Mouse (Mus musculus): ENCODE measurements around the gene Mrps5. TPM values are rescaled to one million over a fixed set of nuclear protein-coding genes. Genes with fewer than 3 reads are reported as not detected.

The Mrps5 gene
- polyA plus RNA-seq, 1 experiment = 23.3 TPM

- H3K27ac ChIP-seq (ENCODE audit: insufficient read depth, low read length) = no peak overlapping the region
- TF ChIP-seq POLR2A (IDR thresholded peaks at IDR 0.05; ENCODE audit: low read depth, low read length) (no peak), CTCF (IDR thresholded peaks at IDR 0.05; ENCODE audit: extremely low read depth, insufficient read depth, insufficient read length, insufficient replicate concordance) (no peak)
- H3K27me3 ChIP-seq (ENCODE audit: control insufficient read depth, insufficient read depth, low read length) = no peaks in the 10 kb centered on the region
- DNase-seq (ENCODE audit: low read depth in 1 of 2, low spot score in 2 of 2) = no peak
- H3K4me3 ChIP-seq (ENCODE audit: extremely low read depth, insufficient read depth, insufficient read length) = no peak overlapping the region
- H3K4me1 ChIP-seq (ENCODE audit: control insufficient read depth, insufficient read depth, insufficient read length) = no peaks in the 10 kb centered on the region
- 54% methylated on average over 4 of the region's 4 CpGs for WGBS
- no peaks in the 10 kb centered on the region for H3K36me3 ChIP-seq (ENCODE audit: control insufficient read depth, insufficient read depth, low read length)
Observed at GRCm38 (mm10) chr2:127611386-127611785, 24.4 kb downstream of the Mrps5 start.

GRCm38 (mm10) chr2:127612288-127612687, 25.3 kb downstream of the Mrps5 start:
- Histone ChIP-seq H3K4me3 (ENCODE audit: extremely low read depth, insufficient read depth, insufficient read length) (no peak overlapping the region), H3K27ac (ENCODE audit: insufficient read depth, low read length) (no peak overlapping the region), H3K36me3 (ENCODE audit: control insufficient read depth, insufficient read depth, low read length) (no peaks in the 10 kb centered on the region), H3K27me3 (ENCODE audit: control insufficient read depth, insufficient read depth, low read length) (no peaks in the 10 kb centered on the region), H3K4me1 (ENCODE audit: control insufficient read depth, insufficient read depth, insufficient read length) (no peaks in the 10 kb centered on the region)
- no peak for DNase-seq (ENCODE audit: low read depth in 1 of 2, low spot score in 2 of 2)
- WGBS = 86% methylated on average over 4 of the region's 4 CpGs
- TF ChIP-seq POLR2A (IDR thresholded peaks at IDR 0.05; ENCODE audit: low read depth, low read length) (no peak), CTCF (IDR thresholded peaks at IDR 0.05; ENCODE audit: extremely low read depth, insufficient read depth, insufficient read length, insufficient replicate concordance) (no peak)

- TF ChIP-seq POLR2A (IDR thresholded peaks at IDR 0.05; ENCODE audit: low read depth, low read length) (no peak), CTCF (IDR thresholded peaks at IDR 0.05; ENCODE audit: extremely low read depth, insufficient read depth, insufficient read length, insufficient replicate concordance) (no peak)
- DNase-seq (ENCODE audit: low read depth in 1 of 2, low spot score in 2 of 2) = no peak
- no peak overlapping the region for H3K4me3 ChIP-seq (ENCODE audit: extremely low read depth, insufficient read depth, insufficient read length)
- peaks cover 2% of the 10 kb centered on the region; the same call in 1 of the 2 replicates for H3K4me1 ChIP-seq (ENCODE audit: control insufficient read depth, insufficient read depth, insufficient read length)
- no peaks in the 10 kb centered on the region for H3K36me3 ChIP-seq (ENCODE audit: control insufficient read depth, insufficient read depth, low read length)
- H3K27ac ChIP-seq (ENCODE audit: insufficient read depth, low read length) = no peak overlapping the region
- H3K27me3 ChIP-seq (ENCODE audit: control insufficient read depth, insufficient read depth, low read length) = no peaks in the 10 kb centered on the region
- WGBS = 63% methylated on average over 3 of the region's 3 CpGs
Observed at GRCm38 (mm10) chr2:127619311-127619710, 32.3 kb downstream of the Mrps5 start.

GRCm38 (mm10) chr2:127622065-127622464, 35.0 kb downstream of the Mrps5 start:
- no peak for TF ChIP-seq CTCF (IDR thresholded peaks at IDR 0.05; ENCODE audit: extremely low read depth, insufficient read depth, insufficient read length, insufficient replicate concordance)
- no peak for TF ChIP-seq POLR2A (IDR thresholded peaks at IDR 0.05; ENCODE audit: low read depth, low read length)
- DNase-seq (ENCODE audit: low read depth in 1 of 2, low spot score in 2 of 2) = no peak
- Histone ChIP-seq H3K27ac (ENCODE audit: insufficient read depth, low read length) (no peak overlapping the region), H3K27me3 (ENCODE audit: control insufficient read depth, insufficient read depth, low read length) (no peaks in the 10 kb centered on the region), H3K4me1 (ENCODE audit: control insufficient read depth, insufficient read depth, insufficient read length) (peaks cover 2% of the 10 kb centered on the region; the same call in 1 of the 2 replicates), H3K4me3 (ENCODE audit: extremely low read depth, insufficient read depth, insufficient read length) (no peak overlapping the region), H3K36me3 (ENCODE audit: control insufficient read depth, insufficient read depth, low read length) (no peaks in the 10 kb centered on the region)
- WGBS = 56% methylated on average over 3 of the region's 3 CpGs

GRCm38 (mm10) chr2:127624786-127625185, 37.8 kb downstream of the Mrps5 start:
- Histone ChIP-seq H3K27me3 (ENCODE audit: control insufficient read depth, insufficient read depth, low read length) (no peaks in the 10 kb centered on the region), H3K4me1 (ENCODE audit: control insufficient read depth, insufficient read depth, insufficient read length) (no peaks in the 10 kb centered on the region), H3K4me3 (ENCODE audit: extremely low read depth, insufficient read depth, insufficient read length) (no peak overlapping the region), H3K27ac (ENCODE audit: insufficient read depth, low read length) (no peak overlapping the region), H3K36me3 (ENCODE audit: control insufficient read depth, insufficient read depth, low read length) (no peaks in the 10 kb centered on the region)
- no peak for TF ChIP-seq CTCF (IDR thresholded peaks at IDR 0.05; ENCODE audit: extremely low read depth, insufficient read depth, insufficient read length, insufficient replicate concordance)
- TF ChIP-seq POLR2A (IDR thresholded peaks at IDR 0.05; ENCODE audit: low read depth, low read length) = no peak
- no peak for DNase-seq (ENCODE audit: low read depth in 1 of 2, low spot score in 2 of 2)
- 88% methylated on average over 2 of the region's 2 CpGs for whole genome bisulfite sequencing

- Histone ChIP-seq H3K27me3 (ENCODE audit: control insufficient read depth, insufficient read depth, low read length) (no peaks in the 10 kb centered on the region), H3K27ac (ENCODE audit: insufficient read depth, low read length) (no peak overlapping the region), H3K36me3 (ENCODE audit: control insufficient read depth, insufficient read depth, low read length) (no peaks in the 10 kb centered on the region), H3K4me3 (ENCODE audit: extremely low read depth, insufficient read depth, insufficient read length) (no peak overlapping the region), H3K4me1 (ENCODE audit: control insufficient read depth, insufficient read depth, insufficient read length) (no peaks in the 10 kb centered on the region)
- 68% methylated on average over 5 of the region's 5 CpGs for WGBS
- DNase-seq (ENCODE audit: low read depth in 1 of 2, low spot score in 2 of 2) = no peak
- no peak for TF ChIP-seq CTCF (IDR thresholded peaks at IDR 0.05; ENCODE audit: extremely low read depth, insufficient read depth, insufficient read length, insufficient replicate concordance)
- TF ChIP-seq POLR2A (IDR thresholded peaks at IDR 0.05; ENCODE audit: low read depth, low read length) = no peak
Observed at GRCm38 (mm10) chr2:127625659-127626058, 38.6 kb downstream of the Mrps5 start.

GRCm38 (mm10) chr2:127627354-127627753, 40.3 kb downstream of the Mrps5 start:
- WGBS = 80% methylated on average over 6 of the region's 6 CpGs
- no peak for DNase-seq (ENCODE audit: low read depth in 1 of 2, low spot score in 2 of 2)
- no peaks in the 10 kb centered on the region for H3K36me3 ChIP-seq (ENCODE audit: control insufficient read depth, insufficient read depth, low read length)
- no peak overlapping the region for H3K27ac ChIP-seq (ENCODE audit: insufficient read depth, low read length)
- H3K27me3 ChIP-seq (ENCODE audit: control insufficient read depth, insufficient read depth, low read length) = no peaks in the 10 kb centered on the region
- H3K4me1 ChIP-seq (ENCODE audit: control insufficient read depth, insufficient read depth, insufficient read length) = no peaks in the 10 kb centered on the region
- H3K4me3 ChIP-seq (ENCODE audit: extremely low read depth, insufficient read depth, insufficient read length) = no peak overlapping the region
- TF ChIP-seq CTCF (IDR thresholded peaks at IDR 0.05; ENCODE audit: extremely low read depth, insufficient read depth, insufficient read length, insufficient replicate concordance) (no peak), POLR2A (IDR thresholded peaks at IDR 0.05; ENCODE audit: low read depth, low read length) (no peak)

Measured in spleen, adult 2 months (tissue).